Mouse (Mus musculus) megakaryocyte, adult 5-6 weeks (primary cell): ENCODE measurements at regions not wholly inside any gene's neighbourhood (a gene's known extent, or its start where the extent isn't known, plus 50 kb on each side); places are given as distances from the start of the nearest gene placed in this dataset.
"Not testable (repeated sequence)": the region's sequence is repeated elsewhere in the genome, so short reads cannot be mapped to it uniquely, and the experiment has no call there.

ENCODE experiments used
- ATAC-seq: 2 replicates; pipeline ENCODE4 v1.8.0; 2016; ENCODE audit warnings: mild to moderate bottlenecking, inconsistent platforms; ENCODE audit not compliant: poor library complexity, severe bottlenecking

GRCm38 (mm10) chr16:12516834-12517685 is 533.1 kb downstream of the Shisa9 start:
- ATAC-seq = no peak

GRCm38 (mm10) chr16:12518264-12518663 is 534.4 kb downstream of the Shisa9 start:
- ATAC-seq = no peak

- ATAC-seq = no peak
Observed at GRCm38 (mm10) chr16:12521711-12522476, 538.0 kb downstream of the Shisa9 start.

DNA sequence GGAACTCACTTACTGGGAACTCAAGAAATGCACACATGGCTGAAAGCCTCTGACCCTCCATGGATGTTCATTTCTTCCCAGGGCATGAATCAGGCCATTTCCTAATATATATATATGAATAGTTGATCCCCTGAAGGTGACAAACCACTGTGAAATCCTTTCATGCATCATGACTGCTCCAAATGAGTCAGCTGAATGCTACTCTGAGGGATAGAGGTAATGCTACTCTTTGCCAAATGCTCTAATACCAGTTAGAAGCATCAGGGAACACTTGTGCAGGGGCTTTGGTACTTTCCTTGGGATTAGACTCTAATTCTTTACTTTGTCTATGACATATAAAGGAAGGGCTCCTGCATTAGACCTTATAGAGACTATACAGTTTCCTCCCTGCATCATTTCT is 561.0 kb upstream of the Ercc4 start:
- ATAC-seq = no peak

DNA sequence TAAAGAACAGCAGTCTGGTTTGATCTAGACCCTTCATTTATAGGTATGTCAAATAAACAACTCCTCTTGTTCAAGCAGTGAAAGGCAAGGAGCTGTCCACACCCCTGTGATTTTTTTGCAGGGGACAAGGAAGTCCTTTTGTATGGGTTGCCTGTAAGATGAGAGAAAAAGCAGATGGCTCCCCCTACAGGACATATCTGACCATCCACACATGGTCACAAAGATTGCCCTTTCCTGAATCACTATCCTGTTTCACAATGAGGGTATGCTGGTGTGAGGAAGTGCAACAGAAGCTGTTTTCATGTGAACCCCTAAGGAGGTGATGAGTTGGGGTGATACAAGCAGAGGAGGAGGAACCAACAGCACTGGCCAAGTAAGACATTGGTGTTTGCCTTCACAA is 520.6 kb upstream of the Ercc4 start:
- ATAC-seq = no peak

DNA sequence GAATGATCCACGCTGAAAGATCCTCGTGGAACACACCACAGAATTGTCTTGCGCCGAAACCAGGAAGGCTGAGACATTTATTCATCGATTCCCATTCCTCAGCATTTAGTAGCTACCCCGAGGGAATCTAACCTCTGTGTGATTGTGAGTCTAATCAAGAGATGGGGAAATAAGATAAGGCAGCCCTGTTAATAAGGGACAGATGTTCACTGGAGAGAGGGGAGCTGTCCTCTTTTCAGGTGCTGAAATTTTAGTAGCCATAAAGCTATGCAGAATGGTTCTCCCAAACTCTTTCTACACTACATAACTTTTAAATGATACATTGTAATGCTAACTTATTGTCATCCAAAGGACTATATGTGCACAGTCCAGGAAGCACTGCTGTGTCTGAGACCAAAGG is 501.2 kb upstream of the Ercc4 start:
- no peak for ATAC-seq

DNA sequence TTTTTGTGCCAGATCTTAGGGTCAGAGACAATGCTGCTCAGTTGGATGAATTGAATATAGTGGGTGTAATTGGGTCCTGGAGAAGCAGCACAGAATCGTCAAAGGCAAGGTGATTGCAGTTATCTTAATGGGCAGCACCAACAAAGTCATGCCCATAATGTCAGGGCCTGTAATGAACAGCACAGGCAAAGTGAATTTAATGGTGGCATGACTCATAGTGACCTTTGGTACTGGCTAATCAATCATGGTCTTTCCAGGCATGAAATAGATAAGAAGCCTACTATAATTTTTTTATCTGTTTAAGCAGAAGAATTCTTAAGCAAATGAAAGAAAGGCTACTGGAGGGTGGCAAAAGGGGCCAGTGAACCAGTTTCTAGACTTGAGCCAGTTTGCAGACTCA is 498.4 kb upstream of the Ercc4 start:
- no peak for ATAC-seq

- no peak for ATAC-seq
Observed at GRCm38 (mm10) chr16:12617781-12618180, 491.7 kb upstream of the Ercc4 start.

DNA sequence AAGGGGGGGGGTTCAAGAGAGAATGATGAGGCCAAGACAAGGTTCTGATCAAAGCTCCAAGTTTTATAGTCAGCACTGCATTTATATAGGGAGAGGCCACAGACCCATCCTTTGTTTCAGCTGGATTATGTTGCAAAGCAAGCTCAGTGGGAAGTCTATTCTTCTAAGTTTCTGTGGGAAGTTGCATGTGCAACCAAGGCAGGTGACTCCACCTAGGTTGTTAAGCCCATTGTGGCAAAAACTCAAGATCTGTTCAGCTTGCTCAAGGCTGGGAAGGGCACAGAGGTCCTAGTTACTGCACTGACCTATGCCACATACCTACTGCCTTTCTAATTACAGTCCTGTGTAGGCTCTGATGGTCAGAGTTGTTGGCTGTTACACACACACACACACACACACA is 477.0 kb upstream of the Ercc4 start:
- ATAC-seq = no peak

GRCm38 (mm10) chr16:12638971-12639640 is 470.4 kb upstream of the Ercc4 start:
- ATAC-seq = no peak

DNA sequence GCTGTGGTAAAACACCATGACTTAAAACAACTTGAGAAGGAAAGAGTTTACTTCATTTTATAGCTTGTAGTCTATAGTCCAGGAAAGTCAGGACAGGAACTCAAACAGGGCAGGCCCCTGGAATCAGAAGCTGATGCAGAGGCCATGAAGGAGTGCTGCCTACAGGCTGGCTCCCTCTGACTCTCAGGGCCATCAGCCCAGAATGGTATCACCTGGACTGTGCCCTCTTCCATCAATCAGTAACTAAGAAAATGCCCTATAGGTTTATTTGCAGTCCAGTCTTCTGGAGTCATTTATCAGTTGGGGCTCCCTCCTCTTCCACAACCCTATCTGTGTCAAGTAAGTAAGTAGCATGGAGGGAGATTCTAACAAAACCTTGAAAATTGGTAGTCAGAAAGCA is 466.4 kb upstream of the Ercc4 start:
- no peak for ATAC-seq

DNA sequence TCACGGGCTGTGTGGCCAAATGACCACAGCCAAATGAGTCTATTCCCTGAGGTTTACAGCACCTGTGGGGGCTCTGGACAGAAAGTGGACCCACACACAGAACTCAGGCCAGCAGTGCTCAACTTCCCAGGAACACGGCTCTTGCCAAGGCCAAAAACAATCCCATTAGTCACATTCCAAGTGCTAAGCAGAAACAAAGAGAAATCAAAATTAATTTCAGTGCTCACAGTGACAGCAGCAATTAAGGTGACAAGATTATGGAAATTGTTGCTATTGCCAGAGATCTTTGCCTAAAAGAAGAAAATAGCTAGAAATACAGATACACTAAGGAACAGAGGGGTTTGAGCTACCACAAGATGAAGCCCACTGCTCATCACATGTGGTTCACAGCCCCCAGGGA is 464.9 kb upstream of the Ercc4 start:
- no peak for ATAC-seq

GRCm38 (mm10) chr16:12652180-12652579 is 457.3 kb upstream of the Ercc4 start:
- no peak for ATAC-seq

- ATAC-seq = not testable (repeated sequence)
Observed at GRCm38 (mm10) chr16:12673656-12674055, 435.8 kb upstream of the Ercc4 start.

GRCm38 (mm10) chr16:12681474-12681873 is 428.0 kb upstream of the Ercc4 start:
- ATAC-seq = no peak

DNA sequence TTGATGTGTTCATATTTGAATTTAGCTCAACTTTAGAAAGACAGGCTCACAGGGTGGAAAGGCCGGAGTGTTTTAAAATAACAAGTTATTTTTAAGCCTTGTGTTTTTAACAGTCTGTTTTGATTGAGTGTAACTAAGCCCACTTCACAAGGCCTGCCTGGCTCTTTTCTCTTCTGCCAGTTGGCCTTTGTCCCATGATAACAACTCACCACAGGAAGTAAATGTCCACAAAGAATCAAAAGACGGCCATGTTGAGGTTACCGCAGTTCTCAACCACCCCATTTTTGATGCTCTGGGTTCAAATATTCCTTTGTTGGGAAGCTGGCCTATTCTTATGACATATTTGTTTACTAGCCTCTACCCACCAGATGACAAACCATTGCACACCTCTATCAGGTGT is 423.7 kb upstream of the Ercc4 start:
- no peak for ATAC-seq

- ATAC-seq = no peak
Observed at GRCm38 (mm10) chr16:12691776-12692175, 417.7 kb upstream of the Ercc4 start.

DNA sequence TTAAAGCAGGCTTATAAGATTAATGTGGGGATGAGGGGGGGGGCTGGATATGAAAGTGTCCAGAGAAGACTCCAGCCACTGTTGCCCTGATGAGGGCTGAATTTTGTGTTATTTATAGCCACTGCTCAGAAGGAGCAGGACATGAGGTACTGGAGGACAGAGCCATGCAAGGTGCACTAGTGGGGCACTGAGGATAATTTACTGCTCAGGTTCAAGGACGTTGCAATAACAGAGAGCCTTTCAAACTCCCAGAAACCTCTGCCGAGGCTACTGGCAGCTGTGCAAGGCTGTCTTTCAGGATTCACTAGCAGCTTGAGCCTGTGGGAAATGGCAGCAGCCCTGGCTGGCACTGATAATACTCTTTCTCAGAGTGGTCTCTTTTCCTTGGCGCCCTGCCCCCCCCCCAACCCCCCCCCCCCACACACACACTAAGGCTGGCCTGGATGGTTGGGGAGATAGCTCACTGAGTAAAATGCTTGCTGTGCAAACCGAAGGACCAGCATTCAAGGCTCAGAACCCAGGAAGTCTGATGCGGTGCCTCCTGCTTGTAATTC is 416.7 kb upstream of the Ercc4 start:
- ATAC-seq = no peak

GRCm38 (mm10) chr16:12693346-12693745 is 416.1 kb upstream of the Ercc4 start:
- ATAC-seq = no peak

DNA sequence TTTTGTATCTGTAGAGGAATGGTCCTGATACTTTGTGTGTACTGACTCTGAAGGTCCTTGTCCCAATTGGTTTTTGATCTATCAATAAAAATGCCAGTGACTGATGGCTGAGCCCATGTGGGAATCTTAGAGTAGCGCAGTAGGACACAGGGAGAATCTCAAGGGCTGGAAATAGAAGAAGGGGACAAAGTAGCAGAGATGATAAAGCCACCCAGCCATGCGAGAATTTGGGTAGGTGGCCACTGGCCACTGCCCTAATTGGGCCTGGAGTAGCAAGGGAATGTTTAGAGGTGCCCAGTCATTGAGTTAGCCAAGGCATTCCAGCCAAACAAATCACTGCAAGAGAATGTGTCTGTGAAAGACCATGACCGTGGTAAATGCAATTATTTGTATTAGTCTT is 414.8 kb upstream of the Ercc4 start:
- ATAC-seq = no peak

- ATAC-seq = no peak
Observed at GRCm38 (mm10) chr16:12696939-12697621, 412.4 kb upstream of the Ercc4 start.
